Mouse (Mus musculus) limb, embryonic 14.5 days (tissue): ENCODE data around the gene Gm4969. TPM values are rescaled to one million over a fixed set of nuclear protein-coding genes. Genes with fewer than 3 reads are reported as not detected.

Experiments used
- ATAC-seq: fragments of 200-750 bp; cut with Nextera tagmentation; 2 replicates; pipeline ENCODE4 v1.8.0; 2017; ENCODE audit warnings: low read depth, moderate number of reproducible peaks, moderate TSS enrichment; ENCODE audit not compliant: low FRiP score
- DNase-seq: peaks from one replicate; pipeline ENCODE4 v3.0.0-alpha.2; 2015; ENCODE audit warnings: low spot score
- H3K27ac ChIP-seq: fragments of 300-500 bp; sonication (generic); replicated peaks from 2 replicates; pipeline ENCODE4 v1.5.1; 2014; ENCODE audit warnings: low read depth, mild to moderate bottlenecking, low read length, moderate library complexity, mixed read lengths
- H3K27me3 ChIP-seq: fragments of 300-500 bp; sonication (generic); 2 replicates; pipeline ENCODE4 v1.6.1; 2014; ENCODE audit warnings: low read length, mixed read lengths; ENCODE audit not compliant: control insufficient read depth, insufficient read depth
- H3K36me3 ChIP-seq: fragments of 300-500 bp; sonication (generic); 2 replicates; pipeline ENCODE4 v1.6.1; 2014; ENCODE audit warnings: mild to moderate bottlenecking, low read length, moderate library complexity, mixed read lengths; ENCODE audit not compliant: control insufficient read depth, insufficient read depth
- H3K4me1 ChIP-seq: fragments of 300-500 bp; sonication (generic); 2 replicates; pipeline ENCODE4 v1.6.1; 2014; ENCODE audit warnings: antibody characterized with exemption, low read length, mixed read lengths; ENCODE audit not compliant: control insufficient read depth, insufficient read depth
- H3K4me2 ChIP-seq: fragments of 300-500 bp; sonication (generic); replicated peaks from 2 replicates; pipeline ENCODE4 v1.6.1; 2014; ENCODE audit warnings: low read depth, mild to moderate bottlenecking, low read length, moderate library complexity; ENCODE audit not compliant: severe bottlenecking
- H3K4me3 ChIP-seq: fragments of 300-500 bp; sonication (generic); replicated peaks from 2 replicates; pipeline ENCODE4 v1.5.1; 2014; ENCODE audit warnings: low read length
- H3K9ac ChIP-seq: fragments of 300-500 bp; sonication (generic); 2 replicates; pipeline ENCODE4 v1.6.1; 2014; ENCODE audit warnings: mild to moderate bottlenecking, low read depth, low read length, moderate library complexity; ENCODE audit not compliant: severe bottlenecking
- H3K9me3 ChIP-seq: fragments of 300-500 bp; sonication (generic); 2 replicates; pipeline ENCODE4 v1.6.1; 2016; ENCODE audit warnings: low read length; ENCODE audit not compliant: control insufficient read depth
- POLR2A ChIP-seq: fragments of 200-500 bp; IDR thresholded peaks from 2 replicates; pipeline ENCODE4 v1.8.0; 2012; ENCODE audit warnings: inconsistent platforms, mild to moderate bottlenecking, moderate library complexity, borderline replicate concordance; ENCODE audit not compliant: insufficient read depth, insufficient read length; ENCODE audit errors: extremely low read depth
- WGBS: fragments of 180-500 bp; shearing (Covaris S2); extraction: QIAGEN DNeasy Blood & Tissue Kit; methylation state at CpG from one replicate; pipeline ENCODE4 v1.1.7; 2014; 5-methylcytosine and 5-hydroxymethylcytosine counted together
- polyA plus RNA-seq, 2 experiments: library from polyadenylated mRNA; depleted of rRNA in 1 of 2; stranded (reverse) in 1 of 2; unstranded in 1 of 2; fragments of >200 nt; fragmentation: Nextera tagmentation in 1 of 2; extraction: Ambion mirVana in 1 of 2; gene quantifications; 2 replicates each; pipeline versions ENCODE4 v1.2.1 to v1.2.3; 2012 to 2014

Gm4969 gene
- polyA plus RNA-seq, 2 experiments, result 2.5 to 7.0 TPM

- Histone ChIP-seq H3K4me3 (0 out of 2 replicates have a peak overlapping the region, but pooled peaks have one; percentile 14), H3K9me3 (no peaks in the 10 kb centered on the region)
These were observed 45.6 kb upstream of the Gm4969 start for GRCm38 (mm10) chr7:19163752-19164151.

GRCm38 (mm10) chr7:19162928-19163327, 44.8 kb upstream of the Gm4969 start:
- Histone ChIP-seq H3K27me3 (peaks cover 28% of the 10 kb centered on the region), H3K4me2 (no peak overlapping the region), H3K9ac (no peak overlapping the region), H3K36me3 (no peaks in the 10 kb centered on the region), H3K27ac (no peak overlapping the region), H3K4me3 (no peak overlapping the region), H3K4me1 (peaks cover 19% of the 10 kb centered on the region; the same call in 1 of the 2 replicates), H3K9me3 (no peaks in the 10 kb centered on the region)
- DNase-seq, result no peak
- WGBS, result 89% methylated on average over 7 of the region's 7 CpGs
- ATAC-seq, result no peak
- no peak for TF ChIP-seq POLR2A

More at GRCm38 (mm10) chr7:19163752-19164151, 45.6 kb upstream of the Gm4969 start:
- H3K4me2 ChIP-seq, result peak overlapping the region; percentile 37
- no peaks in the 10 kb centered on the region for H3K36me3 ChIP-seq
- ATAC-seq (0 out of 2 replicates have a peak, but pooled peaks have one; percentile 2), DNase-seq (no peak)
- H3K4me1 ChIP-seq, result peaks cover 19% of the 10 kb centered on the region; the same call in 1 of the 2 replicates
- 30% methylated on average over 12 of the region's 12 CpGs for WGBS
- 0 out of 2 replicates have a peak overlapping the region, but pooled peaks have one; percentile 7 for H3K9ac ChIP-seq
- no peak overlapping the region for H3K27ac ChIP-seq
- no peak for TF ChIP-seq POLR2A
- peaks cover 25% of the 10 kb centered on the region for H3K27me3 ChIP-seq

- 1% methylated on average over 20 of the region's 20 CpGs for WGBS
- Histone ChIP-seq H3K4me1 (peaks cover 19% of the 10 kb centered on the region), H3K9ac (peak overlapping the region; percentile 13; the same call in 1 of the 2 replicates), H3K27ac (no peak overlapping the region), H3K4me3 (peak overlapping the region; percentile 31), H3K36me3 (no peaks in the 10 kb centered on the region), H3K4me2 (peak overlapping the region; percentile 55), H3K9me3 (no peaks in the 10 kb centered on the region), H3K27me3 (peaks cover 25% of the 10 kb centered on the region)
- no peak for TF ChIP-seq POLR2A
- DNase-seq (no peak), ATAC-seq (peak; percentile 46; the same call in 1 of the 2 replicates)
These were observed 41.9 kb upstream of the Gm4969 start for GRCm38 (mm10) chr7:19160115-19160514.

- Histone ChIP-seq H3K27me3 (peaks cover 19% of the 10 kb centered on the region), H3K4me3 (no peak overlapping the region), H3K4me1 (peaks cover 13% of the 10 kb centered on the region), H3K36me3 (peaks cover 6% of the 10 kb centered on the region; the same call in 1 of the 2 replicates), H3K9ac (no peak overlapping the region), H3K9me3 (no peaks in the 10 kb centered on the region), H3K4me2 (peak overlapping the region; percentile 55), H3K27ac (no peak overlapping the region)
- 11% methylated on average over 18 of the region's 18 CpGs for WGBS
- ATAC-seq (no peak), DNase-seq (no peak)
- TF ChIP-seq POLR2A, result no peak
These were observed 41.2 kb upstream of the Gm4969 start for GRCm38 (mm10) chr7:19159411-19159810.

GRCm38 (mm10) chr7:19158601-19159000, 40.4 kb upstream of the Gm4969 start:
- ATAC-seq (no peak), DNase-seq (no peak)
- H3K27ac ChIP-seq, result no peak overlapping the region
- no peak for TF ChIP-seq POLR2A
- no peak overlapping the region for H3K4me2 ChIP-seq
- H3K27me3 ChIP-seq, result peaks cover 19% of the 10 kb centered on the region
- no peak overlapping the region for H3K4me3 ChIP-seq
- H3K9ac ChIP-seq, result no peak overlapping the region
- H3K4me1 ChIP-seq, result peaks cover 5% of the 10 kb centered on the region
- WGBS, result 57% methylated on average over 11 of the region's 11 CpGs
- peaks cover 13% of the 10 kb centered on the region for H3K36me3 ChIP-seq
- no peaks in the 10 kb centered on the region for H3K9me3 ChIP-seq

GRCm38 (mm10) chr7:19157160-19157800, 39.1 kb upstream of the Gm4969 start:
- no peak for TF ChIP-seq POLR2A
- H3K27me3 ChIP-seq, result peaks cover 19% of the 10 kb centered on the region
- H3K36me3 ChIP-seq, result peaks cover 24% of the 10 kb centered on the region
- DNase-seq (peak; percentile 76), ATAC-seq (peak; percentile 72)
- no peaks in the 10 kb centered on the region for H3K9me3 ChIP-seq
- H3K9ac ChIP-seq, result no peak overlapping the region
- H3K27ac ChIP-seq, result no peak overlapping the region
- WGBS, result 6% methylated on average over 28 of the region's 30 CpGs
- H3K4me1 ChIP-seq, result peaks cover 2% of the 10 kb centered on the region
- no peak overlapping the region for H3K4me3 ChIP-seq
- H3K4me2 ChIP-seq, result peak overlapping the region; percentile 30
